Mouse (Mus musculus) limb, embryonic 13.5 days (tissue): ENCODE data around the gene Pth2. TPM values are rescaled to one million over a fixed set of nuclear protein-coding genes. Genes with fewer than 3 reads are reported as not detected.

ENCODE experiments used
- ATAC-seq: fragments of 200-750 bp; cut with Nextera tagmentation; 2 replicates; pipeline ENCODE4 v1.8.0; 2017; ENCODE audit warnings: low read depth, moderate number of reproducible peaks, moderate TSS enrichment; ENCODE audit not compliant: low FRiP score
- H3K27ac ChIP-seq: fragments of 300-500 bp; sonication (generic); 2 replicates; pipeline ENCODE4 v1.5.1; 2015; ENCODE audit warnings: inconsistent platforms, mild to moderate bottlenecking, moderate library complexity
- H3K27me3 ChIP-seq: fragments of 300-500 bp; sonication (generic); 2 replicates; pipeline ENCODE4 v1.6.1; 2015; ENCODE audit warnings: mild to moderate bottlenecking, inconsistent platforms
- H3K36me3 ChIP-seq: fragments of 300-500 bp; sonication (generic); 2 replicates; pipeline ENCODE4 v1.6.1; 2015; ENCODE audit warnings: inconsistent platforms, mild to moderate bottlenecking, moderate library complexity
- H3K4me1 ChIP-seq: fragments of 300-500 bp; sonication (generic); 2 replicates; pipeline ENCODE4 v1.6.1; 2015; ENCODE audit warnings: inconsistent platforms
- H3K4me2 ChIP-seq: fragments of 300-500 bp; sonication (generic); replicated peaks from 2 replicates; pipeline ENCODE4 v1.6.1; 2015; ENCODE audit warnings: inconsistent platforms, mild to moderate bottlenecking, moderate library complexity
- H3K4me3 ChIP-seq: fragments of 300-500 bp; sonication (generic); 2 replicates; pipeline ENCODE4 v1.5.1; 2015; ENCODE audit warnings: moderate library complexity, mild to moderate bottlenecking, inconsistent platforms
- H3K9ac ChIP-seq: fragments of 300-500 bp; sonication (generic); 2 replicates; pipeline ENCODE4 v1.6.1; 2015; ENCODE audit warnings: mild to moderate bottlenecking, inconsistent platforms
- H3K9me3 ChIP-seq: fragments of 300-500 bp; sonication (generic); 2 replicates; pipeline ENCODE4 v1.6.1; 2016; ENCODE audit warnings: inconsistent platforms
- WGBS: fragments of 180-500 bp; shearing (Covaris S2); methylation state at CpG from one replicate; pipeline ENCODE4 v1.1.7; 2015; 5-methylcytosine and 5-hydroxymethylcytosine counted together
- polyA plus RNA-seq: library from polyadenylated mRNA; unstranded; fragments of >200 nt; fragmentation: Nextera tagmentation; extraction: Ambion mirVana; gene quantifications from 2 replicates; pipeline ENCODE4 v1.2.1, GENCODE M21; 2015

Gene Pth2
- polyA plus RNA-seq, 1 experiment from 2014 or later = not detected

DNA sequence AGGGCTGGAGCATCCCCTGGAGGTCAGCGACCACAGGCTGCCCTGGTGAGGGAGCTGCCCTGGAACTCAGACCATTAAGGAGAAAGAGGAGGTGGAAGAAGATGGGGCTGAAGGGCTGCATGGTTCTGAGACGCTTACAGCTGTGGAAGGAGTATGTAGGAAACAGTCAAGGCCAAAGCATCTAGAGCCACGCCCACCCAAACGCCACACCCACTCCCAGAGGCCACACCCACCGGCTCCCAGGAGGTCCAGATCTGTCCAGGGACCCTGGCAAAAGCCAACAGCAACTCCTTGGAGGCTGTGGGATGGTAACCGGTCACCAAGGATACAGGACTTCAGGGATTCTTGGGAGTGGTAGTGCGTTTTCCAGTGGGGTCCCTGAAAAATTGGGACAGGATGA is 2.2 kb upstream of the Pth2 start:
- Histone ChIP-seq H3K9me3 (0 out of 2 replicates have a peak, but pooled peaks cover 4% of the 10 kb centered on the region), H3K36me3 (no peaks in the 10 kb centered on the region), H3K4me1 (peaks cover 27% of the 10 kb centered on the region), H3K4me3 (no peak overlapping the region), H3K27me3 (peaks cover 98% of the 10 kb centered on the region), H3K9ac (no peak overlapping the region), H3K4me2 (no peak overlapping the region), H3K27ac (no peak overlapping the region)
- no peak for ATAC-seq
- 19% methylated on average over 7 of the region's 7 CpGs for WGBS

DNA sequence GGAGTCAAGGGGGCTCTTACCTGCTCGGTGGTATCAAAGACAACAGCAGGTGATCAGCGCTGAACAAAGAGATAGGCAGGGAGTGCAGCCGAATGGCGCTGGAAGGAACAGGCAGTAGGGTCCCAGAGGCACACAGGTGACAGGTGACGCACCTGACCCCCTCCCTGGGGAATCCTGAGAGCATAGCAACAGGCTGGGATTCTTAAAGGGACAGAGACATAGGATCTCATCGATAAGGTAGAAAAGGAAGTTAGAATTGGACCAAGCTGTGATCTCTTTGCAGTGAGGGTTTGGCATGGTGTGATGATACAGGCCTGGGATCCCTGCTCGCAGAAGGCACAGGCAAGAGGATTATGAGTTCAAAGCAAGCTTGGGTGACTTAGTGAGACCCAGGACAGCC is 1.3 kb upstream of the Pth2 start, which contains the start of gene Gfy:
Gfy (minus strand) TSS at position 101 of the 400 bp plus-strand sequence.
- 31% methylated on average over 7 of the region's 7 CpGs for WGBS
- Histone ChIP-seq H3K27ac (no peak within 1 kb of the TSS), H3K4me2 (no peak within 1 kb of the TSS), H3K27me3 (peaks cover 100% of the 10 kb centered on the region), H3K4me3 (no peak within 1 kb of the TSS), H3K36me3 (no peaks in the 10 kb centered on the region), H3K9ac (no peak within 1 kb of the TSS), H3K9me3 (0 out of 2 replicates have a peak, but pooled peaks cover 4% of the 10 kb centered on the region), H3K4me1 (peaks cover 27% of the 10 kb centered on the region)
- no peak for ATAC-seq

DNA sequence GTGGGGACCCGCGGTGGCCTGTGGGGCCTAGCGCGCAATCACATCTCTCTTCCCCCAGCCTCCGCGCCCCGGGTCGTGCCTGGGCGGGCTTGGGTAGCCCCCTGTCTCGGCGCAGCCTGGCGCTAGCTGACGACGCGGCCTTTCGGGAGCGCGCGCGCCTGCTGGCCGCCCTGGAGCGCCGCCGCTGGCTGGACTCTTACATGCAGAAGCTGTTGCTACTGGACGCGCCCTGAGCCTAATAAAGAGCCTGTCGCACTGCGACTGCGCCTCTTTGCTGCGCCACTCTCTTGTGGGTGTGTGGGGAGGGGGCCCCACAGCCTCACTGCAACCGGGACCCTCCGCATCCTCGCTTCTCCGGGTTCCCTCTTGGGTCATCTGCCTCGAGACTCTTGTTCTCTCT is 745 bp downstream of the Pth2 start:
- Histone ChIP-seq H3K4me3 (peak overlapping the region; percentile 12), H3K9me3 (no peaks in the 10 kb centered on the region), H3K4me2 (0 out of 2 replicates have a peak overlapping the region, but pooled peaks have one; percentile 12), H3K36me3 (no peaks in the 10 kb centered on the region), H3K27me3 (peaks cover 98% of the 10 kb centered on the region), H3K4me1 (peaks cover 16% of the 10 kb centered on the region), H3K9ac (no peak overlapping the region), H3K27ac (no peak overlapping the region)
- 6% methylated on average over 35 of the region's 35 CpGs for WGBS
- ATAC-seq = peak; percentile 2; the same call in 1 of the 2 replicates

DNA sequence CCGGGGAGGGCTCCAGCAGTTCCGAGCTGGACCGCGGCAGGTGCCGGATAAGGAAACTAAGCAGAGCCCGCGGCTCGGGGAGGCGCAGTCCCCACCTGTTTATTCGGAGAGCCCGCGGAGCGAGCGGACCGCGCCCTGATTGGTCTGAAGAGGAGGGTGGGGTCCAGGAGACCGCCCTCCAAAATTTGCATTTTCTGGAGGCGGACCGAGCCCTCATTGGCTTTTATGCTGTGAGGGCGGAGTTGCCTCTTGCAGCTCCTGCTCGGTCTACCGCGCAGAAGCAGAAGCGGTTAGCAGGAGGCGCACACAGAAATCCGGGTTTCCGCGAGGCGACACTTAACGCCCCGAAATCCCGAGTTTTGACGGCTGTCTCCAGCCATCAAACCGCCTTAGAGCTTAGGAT is 1.4 kb downstream of the Pth2 start:
- Histone ChIP-seq H3K9ac (peak overlapping the region; percentile 53; the same call in 1 of the 2 replicates), H3K4me1 (peaks cover 16% of the 10 kb centered on the region), H3K27me3 (peaks cover 94% of the 10 kb centered on the region), H3K27ac (no peak overlapping the region), H3K4me2 (peak overlapping the region; percentile 61), H3K36me3 (no peaks in the 10 kb centered on the region), H3K4me3 (peak overlapping the region; percentile 34), H3K9me3 (no peaks in the 10 kb centered on the region)
- peak; percentile 89 for ATAC-seq
- WGBS = under 1% methylated on average over 34 of the region's 34 CpGs

DNA sequence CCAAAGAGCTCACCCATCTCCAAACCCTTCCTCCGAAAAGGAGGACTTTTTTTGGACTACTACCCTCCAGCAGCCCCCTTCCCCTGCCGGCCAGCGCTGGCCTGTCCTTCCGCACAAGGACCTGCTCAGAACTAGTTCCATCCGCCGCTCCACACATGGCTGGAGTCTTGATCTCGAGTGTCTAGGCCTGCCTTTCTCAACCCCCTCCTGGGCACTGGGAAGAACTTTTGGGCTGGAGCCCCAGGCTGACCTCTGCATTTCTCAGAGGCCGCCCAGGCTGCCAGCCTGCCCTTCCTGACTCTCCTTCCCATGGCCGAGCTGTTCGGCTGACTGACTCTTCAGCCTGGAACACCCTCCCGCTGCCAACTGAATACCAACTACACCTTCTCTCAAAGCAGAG is 1.8 kb downstream of the Pth2 start:
- peaks cover 16% of the 10 kb centered on the region for H3K4me1 ChIP-seq
- H3K9me3 ChIP-seq = no peaks in the 10 kb centered on the region
- peak overlapping the region; percentile 34 for H3K4me3 ChIP-seq
- H3K4me2 ChIP-seq = peak overlapping the region; percentile 61
- peaks cover 90% of the 10 kb centered on the region for H3K27me3 ChIP-seq
- no peak for ATAC-seq
- 18% methylated on average over 11 of the region's 11 CpGs for WGBS
- peak overlapping the region; percentile 53 for H3K9ac ChIP-seq
- H3K36me3 ChIP-seq = no peaks in the 10 kb centered on the region
- no peak overlapping the region for H3K27ac ChIP-seq

DNA sequence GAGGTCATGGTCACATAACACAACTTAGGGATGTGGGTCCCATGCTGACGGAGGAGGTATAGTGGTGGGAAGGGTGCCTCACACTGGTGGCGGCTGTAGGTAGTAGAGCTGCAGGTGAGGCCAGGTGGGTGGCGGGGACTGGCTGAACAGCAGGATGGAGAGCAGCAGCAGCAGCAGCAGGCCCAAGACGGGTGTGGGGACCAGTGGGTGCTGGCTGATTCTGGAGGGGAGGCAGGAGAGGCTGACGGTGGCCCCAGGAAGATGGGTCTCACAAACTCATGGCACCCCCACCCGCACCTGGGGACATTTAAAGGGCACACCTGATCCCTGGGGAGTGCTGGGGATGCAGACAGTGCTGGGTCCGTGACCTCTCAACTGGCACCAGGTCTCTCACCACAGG is 2.9 kb downstream of the Pth2 start:
- Histone ChIP-seq H3K36me3 (no peaks in the 10 kb centered on the region), H3K27ac (no peak overlapping the region), H3K4me3 (no peak overlapping the region), H3K9me3 (no peaks in the 10 kb centered on the region), H3K4me1 (peaks cover 16% of the 10 kb centered on the region), H3K9ac (no peak overlapping the region), H3K4me2 (no peak overlapping the region), H3K27me3 (peaks cover 87% of the 10 kb centered on the region)
- no peak for ATAC-seq
- WGBS = 62% methylated on average over 7 of the region's 7 CpGs

DNA sequence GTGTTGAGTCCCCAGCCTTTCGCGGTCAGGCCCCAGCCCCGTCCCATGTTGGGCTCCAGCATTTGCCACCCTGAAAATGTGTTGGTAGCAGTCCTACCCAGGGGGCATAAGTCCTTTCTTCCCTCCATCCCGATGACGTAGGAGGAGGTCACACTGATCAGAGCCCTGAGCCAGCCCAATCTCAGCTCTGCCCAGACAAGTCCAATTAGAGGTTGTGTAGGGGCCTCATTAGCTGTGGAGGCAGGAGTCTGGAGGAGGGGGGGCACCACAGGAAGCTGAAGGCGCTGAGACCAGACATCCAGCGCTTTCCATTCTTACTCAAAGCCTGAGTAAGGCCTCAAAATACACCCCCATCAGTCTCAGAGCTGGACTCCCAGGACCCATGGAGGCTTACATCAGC is 5.1 kb downstream of the Pth2 start:
- peaks cover 82% of the 10 kb centered on the region for H3K27me3 ChIP-seq
- H3K27ac ChIP-seq = no peak overlapping the region
- H3K9me3 ChIP-seq = no peaks in the 10 kb centered on the region
- 50% methylated on average over 7 of the region's 7 CpGs for WGBS
- peak overlapping the region; percentile 5; the same call in 1 of the 2 replicates for H3K9ac ChIP-seq
- no peak for ATAC-seq
- no peaks in the 10 kb centered on the region for H3K36me3 ChIP-seq
- peaks cover 14% of the 10 kb centered on the region for H3K4me1 ChIP-seq
- H3K4me2 ChIP-seq = no peak overlapping the region
- no peak overlapping the region for H3K4me3 ChIP-seq

DNA sequence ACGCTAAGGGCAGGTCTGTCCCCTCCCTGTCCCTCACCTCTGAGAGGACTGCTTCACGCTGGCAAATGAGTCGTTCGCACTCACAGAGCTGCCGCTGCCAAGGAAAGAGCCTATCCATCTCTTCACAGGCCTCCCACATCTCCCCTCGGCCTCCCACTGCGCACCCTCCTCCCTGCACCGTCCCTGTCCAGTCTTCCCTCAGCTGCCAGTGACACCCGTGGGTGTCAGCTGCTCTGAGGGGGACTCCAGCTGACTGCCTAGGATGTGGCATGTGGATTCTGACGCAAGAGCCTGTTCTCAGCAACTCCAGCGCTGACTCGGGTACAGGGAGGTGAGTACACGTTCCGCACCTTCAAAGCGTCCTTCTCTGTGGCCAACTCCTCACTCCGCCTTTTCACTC is 8.8 kb downstream of the Pth2 start:
- no peaks in the 10 kb centered on the region for H3K9me3 ChIP-seq
- no peak overlapping the region for H3K4me2 ChIP-seq
- no peak overlapping the region for H3K4me3 ChIP-seq
- no peaks in the 10 kb centered on the region for H3K36me3 ChIP-seq
- WGBS = 50% methylated on average over 16 of the region's 16 CpGs
- H3K27ac ChIP-seq = no peak overlapping the region
- no peak for ATAC-seq
- peaks cover 49% of the 10 kb centered on the region for H3K27me3 ChIP-seq
- 0 out of 2 replicates have a peak overlapping the region, but pooled peaks have one; percentile 13 for H3K9ac ChIP-seq
- peaks cover 16% of the 10 kb centered on the region for H3K4me1 ChIP-seq

DNA sequence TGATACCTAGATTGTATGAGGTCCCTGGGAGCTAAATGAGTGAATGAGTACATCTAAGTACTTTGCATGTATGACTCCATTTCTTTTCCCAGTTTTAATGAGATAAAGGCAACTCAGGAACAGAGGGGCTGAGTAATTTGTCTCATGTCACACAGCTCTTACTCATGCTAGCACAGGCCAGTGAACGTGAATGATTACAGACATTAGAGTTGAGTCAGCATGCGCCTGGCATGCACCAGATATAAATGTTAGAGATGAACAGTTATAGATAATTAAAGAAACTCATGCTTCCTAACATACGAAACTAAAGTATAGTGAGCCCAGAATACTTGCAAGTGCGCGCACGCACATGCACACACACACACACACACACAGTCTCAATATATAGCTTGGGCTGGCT is 9.4 kb downstream of the Pth2 start:
- Histone ChIP-seq H3K4me1 (peaks cover 16% of the 10 kb centered on the region), H3K9me3 (no peaks in the 10 kb centered on the region), H3K36me3 (no peaks in the 10 kb centered on the region), H3K4me3 (no peak overlapping the region), H3K9ac (no peak overlapping the region), H3K4me2 (no peak overlapping the region), H3K27me3 (peaks cover 44% of the 10 kb centered on the region), H3K27ac (no peak overlapping the region)
- 87% methylated on average over 6 of the region's 6 CpGs for WGBS
- no peak for ATAC-seq

DNA sequence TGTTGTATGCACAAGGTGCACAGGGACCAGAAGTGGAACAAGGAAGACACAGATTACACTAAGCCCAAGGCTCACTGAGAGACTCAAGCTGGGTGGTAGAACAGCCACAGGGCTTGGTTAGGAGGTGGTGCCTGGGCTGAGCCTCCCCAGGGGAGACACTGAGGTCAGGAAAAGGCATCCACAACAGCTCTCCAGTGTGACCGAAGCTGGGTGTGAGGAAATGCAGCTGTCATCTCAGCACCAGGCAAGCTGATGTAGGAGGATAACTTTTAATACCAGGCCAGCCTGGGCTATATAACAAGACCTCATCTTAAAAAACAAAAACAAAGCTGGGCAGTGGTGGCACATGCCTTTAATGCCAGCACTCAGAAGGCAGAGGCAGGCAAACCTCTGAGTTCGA is 10.4 kb downstream of the Pth2 start:
- no peak overlapping the region for H3K4me2 ChIP-seq
- H3K4me3 ChIP-seq = no peak overlapping the region
- H3K4me1 ChIP-seq = peaks cover 15% of the 10 kb centered on the region
- no peak overlapping the region for H3K27ac ChIP-seq
- ATAC-seq = no peak
- no peak overlapping the region for H3K9ac ChIP-seq
- H3K9me3 ChIP-seq = no peaks in the 10 kb centered on the region
- WGBS = 66% methylated on average over 2 of the region's 2 CpGs
- no peaks in the 10 kb centered on the region for H3K36me3 ChIP-seq
- H3K27me3 ChIP-seq = peaks cover 41% of the 10 kb centered on the region

DNA sequence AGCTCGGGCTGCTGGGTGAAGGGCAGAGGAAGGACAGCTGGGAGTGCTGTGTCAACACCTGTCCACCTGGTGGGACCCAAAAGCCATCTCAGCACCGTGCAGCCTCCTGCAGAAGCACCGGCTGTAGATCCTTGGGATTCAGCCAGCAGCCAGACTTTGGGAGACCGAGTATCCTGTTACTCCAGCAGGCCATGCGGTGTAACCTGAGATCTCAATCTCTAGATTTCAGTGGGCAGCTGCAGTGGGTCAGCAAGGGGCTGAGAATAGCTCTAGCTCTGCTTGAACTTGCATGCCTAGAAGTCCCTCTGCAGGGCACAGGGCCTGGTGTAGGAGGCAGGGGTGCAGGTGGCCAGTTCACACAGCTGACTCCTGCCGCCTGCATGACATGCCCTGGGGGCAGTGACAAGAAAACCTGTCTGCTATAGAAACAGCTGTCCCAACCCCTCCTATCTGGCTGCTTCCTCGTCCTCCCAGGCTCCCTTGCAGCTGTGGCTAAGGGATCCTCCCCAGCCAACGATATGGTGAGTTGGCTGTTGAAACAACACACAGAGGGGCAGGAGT is 11.1 kb downstream of the Pth2 start:
- Histone ChIP-seq H3K9me3 (no peaks in the 10 kb centered on the region), H3K4me1 (peaks cover 13% of the 10 kb centered on the region), H3K27me3 (peaks cover 35% of the 10 kb centered on the region), H3K27ac (peak overlapping the region; percentile 67), H3K4me2 (0 out of 2 replicates have a peak overlapping the region, but pooled peaks have one; percentile 14), H3K4me3 (no peak overlapping the region), H3K36me3 (no peaks in the 10 kb centered on the region), H3K9ac (0 out of 2 replicates have a peak overlapping the region, but pooled peaks have one; percentile 19)
- peak; percentile 87 for ATAC-seq
- WGBS = 6% methylated on average over 8 of the region's 8 CpGs

DNA sequence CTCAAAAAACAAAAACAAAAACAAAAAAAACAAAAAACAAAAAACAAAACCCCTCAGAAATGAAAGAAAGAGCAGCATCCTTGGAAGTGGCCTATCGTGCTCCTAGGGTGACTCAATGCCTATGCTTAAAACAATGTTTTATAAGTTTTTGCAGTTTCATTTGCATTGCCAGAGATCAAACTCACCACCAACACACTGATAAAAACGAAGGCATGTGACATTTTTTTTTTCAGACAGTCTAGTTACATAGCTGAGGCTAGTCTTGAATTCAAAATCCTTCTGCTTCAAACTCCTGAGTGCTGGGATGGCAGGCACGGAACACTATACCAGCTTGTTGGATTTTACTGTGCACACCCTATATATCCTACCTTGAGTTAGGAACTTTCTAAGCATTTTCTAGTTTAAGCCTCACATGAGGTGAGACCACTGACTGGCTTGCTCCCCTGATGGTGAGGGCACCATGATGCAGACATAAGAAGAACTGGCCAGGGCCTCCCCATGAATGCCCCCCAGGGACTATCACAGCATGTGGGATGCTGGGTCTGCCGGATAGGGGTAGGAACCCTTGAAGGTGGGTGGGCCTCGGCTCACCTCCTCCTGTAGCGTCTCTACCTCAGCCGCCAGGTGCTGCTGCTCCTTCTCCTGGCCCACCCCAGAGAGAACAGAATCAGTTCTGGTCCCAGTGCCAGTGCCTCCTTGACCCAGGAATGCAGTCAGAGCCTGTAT is 12.0 kb downstream of the Pth2 start:
- Histone ChIP-seq H3K27me3 (peaks cover 37% of the 10 kb centered on the region), H3K9me3 (no peaks in the 10 kb centered on the region), H3K4me2 (no peak overlapping the region), H3K27ac (no peak overlapping the region), H3K4me3 (no peak overlapping the region), H3K4me1 (peaks cover 13% of the 10 kb centered on the region), H3K9ac (0 out of 2 replicates have a peak overlapping the region, but pooled peaks have one; percentile 19), H3K36me3 (no peaks in the 10 kb centered on the region)
- ATAC-seq = no peak
- WGBS = 85% methylated on average over 7 of the region's 7 CpGs
